Mouse (Mus musculus): ENCODE data around the gene Elmo1.
"Not testable (repeated sequence)": the region's sequence is repeated elsewhere in the genome, so short reads cannot be mapped to it uniquely, and the experiment has no call there.

Elmo1 gene

GRCm38 (mm10) chr13:20555853-20556452 is 465.6 kb downstream of the Elmo1 start:
- no peak for DNase-seq

GRCm38 (mm10) chr13:20556739-20557138 is 466.3 kb downstream of the Elmo1 start:
- no peak for DNase-seq

- no peak for DNase-seq
Observed at GRCm38 (mm10) chr13:20557156-20557555, 466.8 kb downstream of the Elmo1 start.

- DNase-seq: no peak
Observed at GRCm38 (mm10) chr13:20558376-20558775, 468.0 kb downstream of the Elmo1 start.

GRCm38 (mm10) chr13:20564414-20564813 is 474.0 kb downstream of the Elmo1 start:
- peak; percentile 5 to 8 for DNase-seq

GRCm38 (mm10) chr13:20575186-20575585 is 484.8 kb downstream of the Elmo1 start:
- DNase-seq: no peak

- no peak for DNase-seq
Observed at GRCm38 (mm10) chr13:20585868-20586267, 495.5 kb downstream of the Elmo1 start.

- DNase-seq: no peak
Observed at GRCm38 (mm10) chr13:20586462-20586861, 496.1 kb downstream of the Elmo1 start.

- no peak for DNase-seq
Observed at GRCm38 (mm10) chr13:20590983-20591382, 500.6 kb downstream of the Elmo1 start.

- no peak for DNase-seq
Observed at GRCm38 (mm10) chr13:20597307-20597706, 506.9 kb downstream of the Elmo1 start.

- no peak for DNase-seq
Observed at GRCm38 (mm10) chr13:20598618-20599017, 508.2 kb downstream of the Elmo1 start.

GRCm38 (mm10) chr13:20600246-20600645 is 509.9 kb downstream of the Elmo1 start:
- DNase-seq: no peak

- no peak for DNase-seq
Observed at GRCm38 (mm10) chr13:20601421-20601820, 511.0 kb downstream of the Elmo1 start.

- DNase-seq: no peak
Observed at GRCm38 (mm10) chr13:20606891-20607290, 516.5 kb downstream of the Elmo1 start.

GRCm38 (mm10) chr13:20609003-20609688 is 518.8 kb downstream of the Elmo1 start:
- no peak for DNase-seq

GRCm38 (mm10) chr13:20615596-20616469 is 525.4 kb downstream of the Elmo1 start:
- DNase-seq: no peak

GRCm38 (mm10) chr13:20619946-20620345 is 529.5 kb downstream of the Elmo1 start:
- DNase-seq: no peak

- DNase-seq: no peak
Observed at GRCm38 (mm10) chr13:20623071-20623850, 532.9 kb downstream of the Elmo1 start.

GRCm38 (mm10) chr13:20627796-20628195 is 537.4 kb downstream of the Elmo1 start:
- DNase-seq: no peak

GRCm38 (mm10) chr13:20632477-20632876 is 542.1 kb downstream of the Elmo1 start:
- no peak for DNase-seq

GRCm38 (mm10) chr13:20634679-20635078 is 544.3 kb downstream of the Elmo1 start:
- DNase-seq: not testable (repeated sequence)

- no peak for DNase-seq
Observed at GRCm38 (mm10) chr13:20635646-20636045, 545.2 kb downstream of the Elmo1 start.
